Mouse (Mus musculus) cortical plate, adult 2 months (tissue): ENCODE data around the gene Gm10401. TPM values are rescaled to one million over a fixed set of nuclear protein-coding genes. Genes with fewer than 3 reads are reported as not detected.

Experiments used
- H3K27ac ChIP-seq: fragments of 200-500 bp; 2 replicates; pipeline ENCODE4 v1.5.1; 2012; ENCODE audit warnings: low read length, control low read depth, inconsistent platforms; ENCODE audit not compliant: insufficient read depth
- H3K4me1 ChIP-seq: fragments of 200-500 bp; 2 replicates; pipeline ENCODE4 v1.6.1; 2011; ENCODE audit warnings: low read length; ENCODE audit not compliant: control insufficient read depth, insufficient read depth
- H3K4me3 ChIP-seq: fragments of 200-500 bp; 2 replicates; pipeline ENCODE4 v1.5.1; 2011; ENCODE audit warnings: mild to moderate bottlenecking, low read length, control low read depth; ENCODE audit not compliant: insufficient read depth
- CTCF ChIP-seq: fragments of 200-500 bp; IDR thresholded peaks from 2 replicates; pipeline ENCODE4 v1.5.1; 2011; ENCODE audit warnings: mild to moderate bottlenecking, control low read depth, low read length; ENCODE audit not compliant: insufficient read depth; ENCODE audit errors: extremely low read depth
- POLR2A ChIP-seq: fragments of 200-500 bp; IDR thresholded peaks from 2 replicates; pipeline ENCODE4 v1.6.1; 2011; ENCODE audit warnings: mild to moderate bottlenecking, low read length, control low read depth; ENCODE audit not compliant: insufficient read depth; ENCODE audit errors: extremely low read depth
- polyA plus RNA-seq: library from polyadenylated mRNA; depleted of rRNA; stranded (reverse); fragments of >200 nt; gene quantifications from 2 replicates; pipeline ENCODE4 v1.2.3, GENCODE M21; 2012; rRNA removed

Gene Gm10401
- polyA plus RNA-seq, result not detected in 2 replicates

DNA sequence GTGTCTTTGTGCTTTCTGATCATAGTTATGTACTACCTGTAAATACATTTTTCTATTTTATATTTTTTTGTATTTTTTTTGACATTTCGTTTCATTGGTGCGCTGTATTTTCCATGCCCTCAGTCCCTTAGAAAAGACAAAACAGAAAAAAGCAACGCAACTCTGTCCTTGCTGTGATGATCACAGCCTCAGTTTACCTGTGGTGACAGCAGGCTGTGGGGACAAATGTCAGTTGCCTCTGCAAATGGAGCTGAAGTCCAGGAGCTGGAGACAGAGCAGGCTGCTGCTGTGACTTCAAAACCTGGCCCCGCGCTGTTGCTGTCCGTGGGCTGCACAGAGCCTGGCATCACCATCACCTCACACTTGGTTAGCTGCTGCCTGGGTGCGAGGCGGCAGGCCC, at the start of gene Gm10401:
Gm10401 (minus strand) TSS at position 101 of the 400 bp plus-strand sequence.
- Histone ChIP-seq H3K27ac (no peak within 1 kb of the TSS), H3K4me1 (peaks cover 2% of the 10 kb centered on the region; the same call in 1 of the 2 replicates), H3K4me3 (no peak within 1 kb of the TSS)
- no peak for TF ChIP-seq CTCF
- no peak for TF ChIP-seq POLR2A

DNA sequence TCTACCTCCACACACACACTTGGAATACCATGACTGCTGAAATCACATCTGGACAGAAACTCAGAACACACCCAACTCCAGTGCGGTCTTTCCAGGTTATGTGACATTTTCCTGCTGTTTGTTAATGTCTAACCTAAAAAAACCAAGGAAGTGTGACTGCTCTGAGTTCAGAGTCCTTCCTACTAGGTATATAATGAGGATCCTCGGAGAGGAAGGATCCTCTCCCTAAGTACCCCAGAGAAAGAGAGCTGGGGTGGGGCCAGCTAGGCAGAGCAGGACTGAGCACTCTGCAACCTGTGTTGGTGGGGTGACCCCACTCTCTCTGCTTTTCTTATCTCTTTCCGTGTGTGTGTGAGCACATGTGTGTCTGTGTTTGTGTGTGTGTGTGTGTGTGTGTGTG, 49.3 kb upstream of the Gm10401 start:
- no peak overlapping the region for H3K4me3 ChIP-seq
- TF ChIP-seq CTCF (no peak), POLR2A (no peak)
- H3K27ac ChIP-seq, result no peak overlapping the region
- peaks cover 14% of the 10 kb centered on the region for H3K4me1 ChIP-seq

DNA sequence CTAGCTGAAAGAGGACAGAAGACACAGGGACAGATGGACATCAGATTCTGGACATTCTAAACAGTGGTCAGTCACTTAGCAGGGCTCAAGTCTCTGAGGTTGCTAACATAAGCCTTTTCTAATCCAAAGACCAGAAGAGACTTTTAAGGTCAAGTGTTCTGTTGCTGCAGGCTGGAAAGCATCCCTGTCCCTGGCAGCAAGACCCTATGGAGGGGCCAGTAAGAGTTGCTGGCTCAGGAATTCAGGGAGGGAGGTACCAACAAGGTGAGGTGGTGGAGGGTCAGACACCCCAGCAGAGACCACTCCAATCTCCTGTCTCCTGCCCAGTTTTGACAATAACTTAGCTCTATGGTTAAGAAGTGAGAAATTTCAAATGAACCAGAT, 48.6 kb upstream of the Gm10401 start:
- no peak overlapping the region for H3K4me3 ChIP-seq
- no peak overlapping the region for H3K27ac ChIP-seq
- H3K4me1 ChIP-seq, result peaks cover 14% of the 10 kb centered on the region
- TF ChIP-seq CTCF (no peak), POLR2A (no peak)

DNA sequence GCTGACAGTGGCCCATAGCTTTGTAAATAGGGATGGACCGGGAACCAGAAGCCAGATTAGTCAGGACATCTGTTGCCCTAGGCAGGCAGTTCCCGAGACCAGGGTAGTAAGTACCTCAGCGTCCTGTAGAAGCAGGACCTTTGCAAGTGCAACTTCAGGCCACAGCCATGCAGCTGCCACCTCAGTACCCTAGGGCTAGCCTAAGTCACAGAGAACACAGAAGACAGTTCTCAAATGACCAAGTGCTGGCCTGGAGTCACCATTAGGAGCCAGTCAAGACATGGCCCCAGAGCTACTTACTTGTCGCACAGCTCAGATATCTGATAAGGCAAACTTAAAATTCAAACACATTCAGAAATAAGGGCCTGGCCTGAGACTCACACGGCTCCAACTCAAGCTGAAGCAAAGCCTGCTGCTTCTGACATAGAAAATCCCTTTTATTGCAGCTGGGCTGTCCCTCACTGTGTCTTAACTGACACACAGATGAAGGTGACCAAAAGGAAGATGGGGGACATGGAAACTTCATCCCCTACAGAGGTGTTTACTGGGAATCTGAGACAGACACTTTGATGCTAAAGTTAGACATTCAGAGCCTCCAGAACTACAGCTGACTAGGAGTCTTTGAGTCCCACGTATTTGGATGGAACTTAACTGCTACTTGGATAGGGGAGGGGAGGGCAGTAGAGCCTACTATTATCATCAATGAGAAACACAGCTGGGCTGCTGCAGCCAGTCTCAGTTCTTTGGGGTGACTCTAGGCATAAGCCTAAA, 48.1 kb upstream of the Gm10401 start:
- TF ChIP-seq CTCF, result no peak
- TF ChIP-seq POLR2A, result no peak
- Histone ChIP-seq H3K4me3 (no peak overlapping the region), H3K4me1 (peaks cover 14% of the 10 kb centered on the region), H3K27ac (no peak overlapping the region)

DNA sequence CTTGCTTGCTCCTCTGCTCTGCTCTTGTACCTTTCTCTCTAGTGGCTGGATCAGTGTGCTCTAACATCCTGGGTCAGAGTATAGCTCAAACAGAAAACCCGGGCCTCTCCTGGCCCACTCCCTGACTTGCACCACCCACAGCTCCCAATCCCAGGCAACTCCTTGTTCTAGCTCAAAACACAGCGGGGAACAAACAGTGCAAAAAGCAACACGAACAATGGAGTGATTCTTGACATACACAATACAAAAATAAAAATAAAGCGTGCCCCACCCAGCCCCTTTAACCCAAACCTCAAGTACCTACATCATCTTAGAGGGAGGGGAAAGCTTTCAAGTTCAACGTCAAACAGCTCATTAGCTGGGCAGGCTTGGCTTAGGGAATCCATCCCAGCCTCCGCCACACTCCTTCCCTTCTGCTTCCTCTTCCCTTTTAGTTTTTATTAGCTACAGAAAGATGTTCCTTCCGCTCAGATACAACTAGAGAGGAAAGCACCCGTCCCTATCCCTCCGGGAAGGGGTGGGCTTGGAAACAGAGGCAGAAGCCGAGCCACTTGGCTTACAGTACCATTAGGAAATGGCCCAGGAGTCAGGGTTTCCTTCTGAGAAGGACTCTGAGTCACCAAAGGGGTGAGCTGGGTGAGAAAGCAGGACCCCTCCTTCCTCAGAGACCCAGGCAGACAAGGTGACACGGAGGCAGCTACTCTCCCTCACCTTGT, 47.3 kb upstream of the Gm10401 start:
- Histone ChIP-seq H3K4me3 (no peak overlapping the region), H3K27ac (peak overlapping the region; percentile 48; the same call in 1 of the 2 replicates), H3K4me1 (peaks cover 14% of the 10 kb centered on the region)
- TF ChIP-seq POLR2A (no peak), CTCF (no peak)

DNA sequence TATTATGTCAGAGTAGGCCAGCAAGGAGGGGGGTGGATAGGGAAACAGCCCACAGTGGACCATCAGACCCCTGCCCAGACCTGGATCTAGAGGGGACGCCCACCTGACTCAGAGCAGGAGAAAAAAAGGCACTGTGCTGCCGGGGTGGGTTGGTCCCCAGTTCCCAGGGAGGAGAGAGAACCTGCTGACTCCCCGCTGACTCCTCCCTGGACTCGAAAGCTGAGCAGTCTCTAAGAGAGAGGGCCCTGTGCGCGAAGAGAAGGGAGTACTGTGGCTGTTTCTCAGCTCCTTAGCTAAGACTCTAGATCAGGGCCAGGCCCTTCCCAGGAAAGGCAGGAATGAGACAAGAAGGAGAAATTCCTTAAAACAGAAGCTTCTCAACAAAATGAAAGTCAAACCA, 46.4 kb upstream of the Gm10401 start:
- Histone ChIP-seq H3K4me3 (no peak overlapping the region), H3K4me1 (peaks cover 14% of the 10 kb centered on the region), H3K27ac (peak overlapping the region; percentile 48; the same call in 1 of the 2 replicates)
- TF ChIP-seq POLR2A (no peak), CTCF (no peak)

DNA sequence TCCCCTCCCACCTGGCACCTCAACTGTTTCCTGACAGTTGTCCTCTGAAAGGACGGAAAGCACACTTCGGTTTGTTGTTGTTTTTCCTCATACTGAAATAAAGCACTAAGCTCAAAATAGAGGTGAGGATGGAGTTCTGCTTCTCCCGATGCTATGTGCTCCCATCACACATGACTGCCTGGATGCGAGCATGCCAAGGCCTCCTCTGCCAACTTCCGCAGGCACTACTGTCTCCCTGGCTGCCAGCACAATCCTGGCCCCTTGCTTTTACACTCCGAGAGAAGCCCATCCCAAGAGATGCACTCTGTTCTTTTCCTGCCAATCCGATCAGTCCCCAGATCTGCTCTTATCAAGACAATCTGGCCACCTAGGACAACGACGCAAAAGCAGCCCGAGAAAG, 45.5 kb upstream of the Gm10401 start:
- no peak for TF ChIP-seq CTCF
- no peak for TF ChIP-seq POLR2A
- Histone ChIP-seq H3K4me3 (no peak overlapping the region), H3K27ac (no peak overlapping the region), H3K4me1 (peaks cover 14% of the 10 kb centered on the region)

DNA sequence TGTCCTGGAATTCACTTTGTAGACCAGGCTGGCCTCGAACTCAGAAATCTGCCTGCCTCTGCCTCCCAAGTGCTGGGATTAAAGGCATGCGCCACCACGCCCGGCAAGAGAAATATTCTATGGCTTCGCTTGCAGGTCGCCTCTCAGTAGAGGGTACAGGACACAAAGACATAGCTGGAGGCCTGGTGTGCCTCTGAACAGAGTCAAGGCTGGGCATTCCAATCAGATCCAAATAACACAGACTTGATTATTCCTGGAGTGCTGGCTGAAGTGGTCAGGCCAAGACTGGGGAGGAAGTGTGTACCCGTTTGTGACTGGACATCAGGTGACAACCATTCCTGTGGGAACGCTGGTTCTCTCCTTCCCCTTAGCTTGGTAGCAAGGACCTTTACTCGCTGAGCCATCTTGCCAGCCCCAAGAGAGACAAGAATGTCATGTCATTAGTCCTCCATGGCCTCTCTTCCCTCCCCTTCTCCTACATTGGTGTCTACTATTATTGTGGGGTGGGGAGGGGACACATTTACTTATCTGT, 44.1 kb upstream of the Gm10401 start:
- peaks cover 14% of the 10 kb centered on the region for H3K4me1 ChIP-seq
- H3K27ac ChIP-seq, result no peak overlapping the region
- TF ChIP-seq CTCF, result no peak
- no peak for TF ChIP-seq POLR2A
- no peak overlapping the region for H3K4me3 ChIP-seq

DNA sequence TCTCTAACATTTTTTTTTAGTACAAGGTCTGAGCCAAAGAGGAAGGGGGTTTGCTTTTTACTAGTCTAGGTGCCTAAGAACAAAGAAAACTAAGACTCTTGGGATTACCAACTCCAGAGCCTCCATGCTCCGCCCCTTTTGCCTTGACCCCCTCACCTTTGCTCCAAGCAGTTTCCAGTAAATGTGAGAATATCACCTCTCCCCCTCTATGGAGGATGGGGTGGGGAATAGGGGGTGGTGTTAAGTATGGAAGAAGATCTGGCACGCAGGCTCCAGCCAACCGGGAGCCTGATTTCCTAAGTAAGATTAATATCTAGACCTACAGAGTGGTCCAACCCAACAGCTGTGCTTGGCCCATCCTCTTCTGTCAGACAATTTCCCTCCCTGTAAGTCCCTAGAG, 42.6 kb upstream of the Gm10401 start:
- Histone ChIP-seq H3K27ac (no peak overlapping the region), H3K4me1 (peaks cover 13% of the 10 kb centered on the region), H3K4me3 (no peak overlapping the region)
- TF ChIP-seq CTCF, result no peak
